Mouse (Mus musculus): ENCODE measurements around the gene Fbxo21. TPM values are rescaled to one million over a fixed set of nuclear protein-coding genes. Genes with fewer than 3 reads are reported as not detected.
A peak's percentile ranks its signal among the peaks of the same experiment; 100 is the strongest.

Gene Fbxo21
- total and polyA plus RNA-seq, 3 experiments, result 10.7 to 19.3 (median 13.7) TPM

GRCm38 (mm10) chr5:117937186-117937585 is 39.3 kb upstream of the Fbxo21 start:
- dilution Hi-C loops (cut with MboI; ENCODE audit: extremely low pct_ligation_motif_present, extremely low pct_unique_long_range_greater_than_20kb, low sequenced_read_pairs), result no loop called here
- no peak overlapping the region for H3K9ac ChIP-seq (ENCODE audit: insufficient read depth, low read depth)
- H3K27ac ChIP-seq (ENCODE audit: insufficient read depth, low read depth), result no peak overlapping the region
- no peak overlapping the region for H3K4me2 ChIP-seq (ENCODE audit: insufficient read depth, low read depth, poor library complexity, severe bottlenecking)
- H3K9me3 ChIP-seq (replicated peaks; ENCODE audit: low read length), result no peaks in the 10 kb centered on the region
- DNase-seq (ENCODE audit: extremely low read depth), result no peak
- no peak for TF ChIP-seq ZNF384 (IDR thresholded peaks at IDR 0.05; ENCODE audit: low read depth, low read length)
- no peak for TF ChIP-seq GABPA (IDR thresholded peaks at IDR 0.05; ENCODE audit: insufficient replicate concordance, low read depth, low read length)
- no peak for TF ChIP-seq ZC3H11A (IDR thresholded peaks at IDR 0.05; ENCODE audit: low read depth, low read length)
- no peak for TF ChIP-seq BHLHE40 (IDR thresholded peaks at IDR 0.05; ENCODE audit: low read depth, low read length)
- TF ChIP-seq MYC (IDR thresholded peaks at IDR 0.05; ENCODE audit: low read depth, low read length), result no peak
- TF ChIP-seq MAZ (IDR thresholded peaks at IDR 0.05; ENCODE audit: low read depth, low read length), result no peak
- TF ChIP-seq EP300 (IDR thresholded peaks at IDR 0.05; ENCODE audit: low read length), result no peak
- TF ChIP-seq POLR2AphosphoS2 (IDR thresholded peaks at IDR 0.05; ENCODE audit: low read depth, low read length), result no peak
- no peak for TF ChIP-seq USF2 (conservative IDR thresholded peaks at IDR 0.05; ENCODE audit: low read depth, low read length)
- no peak for TF ChIP-seq JUND (conservative IDR thresholded peaks at IDR 0.05; ENCODE audit: low read depth, low read length)
- no peak for TF ChIP-seq CHD2 (IDR thresholded peaks at IDR 0.05; ENCODE audit: low read length)
- peaks cover 4 to 18% of the 10 kb centered on the region in 2 experiments for H3K4me1 ChIP-seq (ENCODE audit: control insufficient read depth in 1 of 2, insufficient read depth in 2 of 2)
- in situ Hi-C loops (cut with MboI; ENCODE audit: low pct_ligation_motif_present, low pct_unique_long_range_greater_than_20kb, low sequenced_read_pairs), result no loop called here
- no peaks in the 10 kb centered on the region for H3K79me2 ChIP-seq (replicated peaks; ENCODE audit: control insufficient read depth, extremely low read depth, insufficient read depth, poor library complexity, severe bottlenecking)
- no peak overlapping the region for H3K4me3 ChIP-seq (replicated peaks in 1 of 3; ENCODE audit: low read depth in 2 of 3, low read length in 2 of 3, poor library complexity in 1 of 3)
- no peaks in the 10 kb centered on the region for H3K27me3 ChIP-seq (replicated peaks)
- peaks cover 0 to 3% of the 10 kb centered on the region in 2 experiments for H3K36me3 ChIP-seq (replicated peaks in 1 of 2; ENCODE audit: control insufficient read depth in 1 of 2, insufficient read depth in 1 of 2, low read length in 1 of 2)

GRCm38 (mm10) chr5:117938182-117938581 is 38.3 kb upstream of the Fbxo21 start:
- Histone ChIP-seq H3K27ac (ENCODE audit: insufficient read depth, low read depth) (no peak overlapping the region), H3K4me2 (ENCODE audit: insufficient read depth, low read depth, poor library complexity, severe bottlenecking) (peak overlapping the region; percentile 40), H3K36me3 (replicated peaks in 1 of 2; ENCODE audit: control insufficient read depth in 1 of 2, insufficient read depth in 1 of 2, low read length in 1 of 2) (peaks cover 0 to 4% of the 10 kb centered on the region in 2 experiments), H3K4me3 (replicated peaks in 1 of 3; ENCODE audit: low read depth in 2 of 3, low read length in 2 of 3, poor library complexity in 1 of 3) (peak overlapping the region in 2 of 3 experiments; percentile 13 to 35), H3K9ac (ENCODE audit: insufficient read depth, low read depth) (peak overlapping the region; percentile 18; the same call in 1 of the 2 replicates), H3K9me3 (replicated peaks; ENCODE audit: low read length) (no peaks in the 10 kb centered on the region), H3K27me3 (replicated peaks) (no peaks in the 10 kb centered on the region), H3K79me2 (replicated peaks; ENCODE audit: control insufficient read depth, extremely low read depth, insufficient read depth, poor library complexity, severe bottlenecking) (no peaks in the 10 kb centered on the region), H3K4me1 (ENCODE audit: control insufficient read depth in 1 of 2, insufficient read depth in 2 of 2) (peaks cover 0 to 10% of the 10 kb centered on the region in 2 experiments; a peak in 2 of 4 replicates)
- dilution Hi-C loops (cut with MboI; ENCODE audit: extremely low pct_ligation_motif_present, extremely low pct_unique_long_range_greater_than_20kb, low sequenced_read_pairs), result no loop called here
- DNase-seq (ENCODE audit: extremely low read depth), result peak; percentile 80
- TF ChIP-seq MXI1 (IDR thresholded peaks at IDR 0.05; ENCODE audit: low read depth, low read length) (0 out of 2 replicates have a peak, but pooled peaks have one; percentile 40), SMC3 (IDR thresholded peaks at IDR 0.05; ENCODE audit: low read depth, low read length) (peak; percentile 74), IRF4 (IDR thresholded peaks at IDR 0.05; ENCODE audit: low read depth, low read length) (peak; percentile 13; the same call in 1 of the 2 replicates), ZNF384 (IDR thresholded peaks at IDR 0.05; ENCODE audit: low read depth, low read length) (peak; percentile 45), RAD21 (IDR thresholded peaks at IDR 0.05; ENCODE audit: low read depth, low read length) (peak; percentile 24), CTCF (conservative IDR thresholded peaks at IDR 0.05 in 1 of 2, IDR thresholded peaks at IDR 0.05 in 1 of 2; ENCODE audit: low read depth in 2 of 2, low read length in 2 of 2) (peak; percentile 69 to 81), POLR2A (IDR thresholded peaks at IDR 0.05; ENCODE audit: low read depth, low read length) (0 out of 2 replicates have a peak, but pooled peaks have one; percentile 39), NELFE (IDR thresholded peaks at IDR 0.05; ENCODE audit: low read depth, low read length) (peak; percentile 49), SIN3A (IDR thresholded peaks at IDR 0.05; ENCODE audit: low read length) (peak; percentile 40; the same call in 1 of the 2 replicates), HCFC1 (IDR thresholded peaks at IDR 0.05; ENCODE audit: low read depth, low read length) (peak; percentile 49), ZMIZ1 (IDR thresholded peaks at IDR 0.05; ENCODE audit: low read depth, low read length) (no peak), GABPA (IDR thresholded peaks at IDR 0.05; ENCODE audit: insufficient replicate concordance, low read depth, low read length) (no peak), MEF2A (IDR thresholded peaks at IDR 0.05; ENCODE audit: borderline replicate concordance, low read depth, low read length) (peak; percentile 25; the same call in 1 of the 2 replicates), USF2 (conservative IDR thresholded peaks at IDR 0.05; ENCODE audit: low read depth, low read length) (no peak), TCF12 (IDR thresholded peaks at IDR 0.05; ENCODE audit: low read depth, low read length) (0 out of 2 replicates have a peak, but pooled peaks have one; percentile 27)
- in situ Hi-C loops (cut with MboI; ENCODE audit: low pct_ligation_motif_present, low pct_unique_long_range_greater_than_20kb, low sequenced_read_pairs), result no loop called here

All from CH12.LX (cell line).